8 mouse cellular contexts compared by ENCODE assay signal in the genomic region with DNA sequence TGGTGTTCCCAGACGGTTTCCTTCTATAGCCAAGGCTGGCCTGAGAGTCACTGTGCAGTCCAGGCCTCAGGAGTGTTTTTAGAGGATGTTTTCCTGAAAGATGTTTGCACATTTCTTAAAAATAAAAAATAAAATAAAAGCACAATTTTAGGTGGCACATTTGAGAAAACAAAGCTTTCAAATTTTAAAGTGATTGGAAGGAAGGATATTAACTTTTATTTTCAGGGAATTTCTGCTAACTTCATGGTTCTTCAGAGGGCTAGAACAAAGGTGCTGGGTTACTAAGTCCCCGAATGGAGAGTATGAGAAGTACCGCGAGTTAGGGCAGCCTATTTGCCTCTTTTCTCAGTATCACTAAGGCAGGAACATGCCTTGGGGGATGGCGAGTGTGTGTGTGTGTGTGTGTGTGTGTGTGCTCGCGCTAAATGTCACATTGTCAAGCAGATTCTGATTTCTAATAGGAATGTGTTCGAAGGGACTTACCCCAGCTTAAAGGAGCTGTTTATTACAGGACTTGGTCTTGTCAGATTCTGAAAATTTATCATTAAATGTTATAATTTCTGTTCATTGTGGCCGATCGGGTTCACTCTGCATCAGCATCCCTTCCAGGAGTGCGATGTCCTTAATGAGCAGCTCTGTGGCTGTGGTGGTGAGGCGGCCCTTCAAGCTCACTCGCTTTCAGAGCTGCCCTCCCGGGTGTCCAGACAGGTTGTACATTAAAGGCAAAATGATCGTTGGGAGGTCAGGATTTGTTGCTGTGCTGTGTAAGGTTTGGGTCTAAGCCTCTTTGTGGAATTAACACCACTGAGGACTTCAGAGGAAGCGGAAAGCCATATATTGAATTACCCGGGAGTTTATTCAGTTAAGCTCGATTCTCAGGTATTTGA. TPM values are rescaled to one million over a fixed set of nuclear protein-coding genes. Genes with fewer than 3 reads are reported as not detected.
DNase-seq lines count a peak whose midpoint lies in the region; ATAC-seq and TF ChIP-seq lines count a peak whose summit lies in the region.

No protein-coding gene starts in this region.

- no peak for TF ChIP-seq CTCF in heart, adult 2 months (IDR thresholded peaks at IDR 0.05)

- peak overlapping the region; percentile 99 for H3K9ac ChIP-seq in heart, adult 2 months (ENCODE audit: low read depth, low read length)
- peak overlapping the region; percentile 90 for H3K9ac ChIP-seq in embryonic facial prominence, embryonic 15.5 days

- peak overlapping the region; percentile 96 for H3K4me3 ChIP-seq in heart, adult 2 months
- peak overlapping the region; percentile 92 for H3K4me3 ChIP-seq in embryonic facial prominence, embryonic 15.5 days (replicated peaks)
- peak overlapping the region; percentile 96 for H3K4me3 ChIP-seq in limb, embryonic 10.5 days

- TF ChIP-seq POLR2A in heart, adult 2 months (IDR thresholded peaks at IDR 0.05; ENCODE audit: insufficient read depth, low read depth, low read length), result no peak

- H3K27me3 ChIP-seq in heart, adult 2 months (ENCODE audit: control insufficient read depth, insufficient read depth, low read length), result no peaks in the 10 kb centered on the region
- no peaks in the 10 kb centered on the region for H3K27me3 ChIP-seq in embryonic facial prominence, embryonic 15.5 days
- peaks cover 13% of the 10 kb centered on the region for H3K27me3 ChIP-seq in limb, embryonic 10.5 days (ENCODE audit: low read depth, poor library complexity, severe bottlenecking)

- H3K4me2 ChIP-seq in embryonic facial prominence, embryonic 15.5 days (replicated peaks), result peak overlapping the region; percentile 54

- peaks cover 10% of the 10 kb centered on the region for H3K79me2 ChIP-seq in heart, adult 2 months (replicated peaks; ENCODE audit: control insufficient read depth, insufficient read depth, low read length)

- H3K27ac ChIP-seq in heart, adult 2 months, result peak overlapping the region; percentile 97
- peak overlapping the region; percentile 93 for H3K27ac ChIP-seq in embryonic facial prominence, embryonic 15.5 days (replicated peaks)
- peak overlapping the region; percentile 97 for H3K27ac ChIP-seq in limb, embryonic 10.5 days

- H3K4me1 ChIP-seq in heart, adult 2 months (ENCODE audit: control insufficient read depth, insufficient read depth, low read length), result peaks cover 19% of the 10 kb centered on the region
- peaks cover 45% of the 10 kb centered on the region for H3K4me1 ChIP-seq in embryonic facial prominence, embryonic 15.5 days
- H3K4me1 ChIP-seq in limb, embryonic 10.5 days, result peaks cover 43% of the 10 kb centered on the region

- 17% methylated on average over 18 of the region's 18 CpGs for WGBS in heart, adult 2 months
- 18% methylated on average over 18 of the region's 18 CpGs for WGBS in embryonic facial prominence, embryonic 15.5 days
- 34% methylated on average over 18 of the region's 18 CpGs for WGBS in limb, embryonic 10.5 days

- ATAC-seq in embryonic facial prominence, embryonic 15.5 days (ENCODE audit: insufficient number of reproducible peaks, low FRiP score, low TSS enrichment, low read depth), result no peak

- intact Hi-C loops in heart, adult 2 months (cut with DNase I), result no loop called here

- no peaks in the 10 kb centered on the region for H3K9me3 ChIP-seq in embryonic facial prominence, embryonic 15.5 days (replicated peaks)
- H3K9me3 ChIP-seq in limb, embryonic 10.5 days (replicated peaks), result no peaks in the 10 kb centered on the region

- peaks cover 12% of the 10 kb centered on the region; the same call in 1 of the 2 replicates for H3K36me3 ChIP-seq in heart, adult 2 months (ENCODE audit: control insufficient read depth, insufficient read depth, low read length)
- H3K36me3 ChIP-seq in embryonic facial prominence, embryonic 15.5 days, result no peaks in the 10 kb centered on the region
- no peaks in the 10 kb centered on the region for H3K36me3 ChIP-seq in limb, embryonic 10.5 days

- TF ChIP-seq EP300 in heart, adult 2 months (IDR thresholded peaks at IDR 0.05; ENCODE audit: insufficient read depth, low read depth, low read length), result no peak

- DNase-seq in heart, adult 2 months, result peak in 1 of 2 experiments; percentile 49
- DNase-seq in heart, adult 8-10 months (ENCODE audit: low spot score), result no peak
- peak; percentile 28 for DNase-seq in CD4-positive helper T cell, adult 2 months (ENCODE audit: low read depth, low spot score)
- no peak for DNase-seq in limb, embryonic 10.5 days (ENCODE audit: low spot score)
- DNase-seq in retina, embryonic 14.5 days (ENCODE audit: low spot score), result peak; percentile 39
- DNase-seq in adrenal gland, postnatal 4 days (ENCODE audit: low spot score in 2 of 2), result no peak
- DNase-seq in layer of hippocampus, adult 18-20 months (ENCODE audit: low spot score in 2 of 2), result no peak

RNA-seq across cellular contexts. Expression of a gene that starts 1.6 kb away (rescaled TPM):
- total RNA-seq in heart, adult 2 months (2021), result 10 to 100 TPM; 58.3 to 61.7 TPM
- 25.4 and 42.8 TPM in 2 replicates for polyA plus RNA-seq in heart, adult 2 months (2012; rRNA removed)
- 10 to 100 TPM; 53.7 to 77.4 (median 69.0) TPM for total RNA-seq in heart, adult 8-10 months (2022)
- 11.0 and 12.4 TPM in 2 replicates for polyA plus RNA-seq in embryonic facial prominence, embryonic 15.5 days (2015; fragmentation: Nextera tagmentation; extraction: Ambion mirVana)
- 6.6 and 8.3 TPM in 2 replicates for polyA plus RNA-seq in limb, embryonic 10.5 days (2016; fragmentation: Nextera tagmentation; extraction: Ambion mirVana)
- 10 to 100 TPM; 64.8 to 68.2 TPM for total RNA-seq in adrenal gland, postnatal 4 days (2021)
- 100 to 1,000 TPM; 101 to 115 TPM for total RNA-seq in layer of hippocampus, adult 18-20 months (2021)

Comparison
In these comparisons a context has a peak if more than half of its experiments do, and no peak if none do; other contexts are left out.
1. DNase-seq: peak in CD4-positive helper T cell, adult 2 months (single experiment) and retina, embryonic 14.5 days (single experiment); none in heart, adult 8-10 months (single experiment), limb, embryonic 10.5 days (single experiment), adrenal gland, postnatal 4 days (0 of 2) and layer of hippocampus, adult 18-20 months (0 of 2).
2. Peak in every context shown above with its lines, with median percentiles within 50 percentile points of each other: H3K27ac ChIP-seq and H3K4me3 ChIP-seq.